Mouse (Mus musculus): Measurements from ENCODE around the gene 4833423E24Rik. TPM values are rescaled to one million over a fixed set of nuclear protein-coding genes. Genes with fewer than 3 reads are reported as not detected.

The 4833423E24Rik gene
- total and polyA plus RNA-seq, 3 experiments, result not detected

DNA sequence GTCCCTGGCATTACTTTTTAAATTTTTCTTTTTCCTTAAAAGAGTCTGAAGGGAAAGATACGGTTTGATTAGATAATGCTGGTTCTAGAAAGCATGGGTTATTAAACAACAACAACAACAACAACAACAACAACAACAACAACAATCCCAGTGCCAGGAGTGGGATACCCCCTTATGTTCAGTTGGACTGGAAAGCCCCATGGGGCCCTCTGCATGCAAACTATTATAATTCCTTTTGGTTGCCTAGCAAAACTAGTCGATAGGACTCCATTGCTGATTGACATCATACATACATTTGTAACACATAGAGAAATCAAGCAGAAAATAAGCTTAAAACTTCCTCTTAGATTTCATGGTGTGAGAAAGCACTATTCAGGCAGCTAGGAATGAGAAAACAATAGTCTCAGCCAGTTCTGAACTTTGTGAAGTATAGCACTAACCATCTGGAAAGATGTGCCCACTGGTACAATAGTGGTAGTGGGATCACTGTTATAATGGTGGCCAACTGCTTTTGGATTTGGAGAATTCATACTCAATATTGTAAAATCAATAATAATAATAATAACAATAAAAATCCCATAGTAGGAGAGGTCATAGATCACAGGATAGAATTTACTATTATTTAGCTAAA is 4.2 kb upstream of the 4833423E24Rik start:
- Histone ChIP-seq H3K27ac (ENCODE audit: insufficient read depth, low read depth) (no peak overlapping the region), H3K9me3 (replicated peaks; ENCODE audit: low read length) (no peaks in the 10 kb centered on the region), H3K27me3 (replicated peaks) (peaks cover under 1% of the 10 kb centered on the region), H3K4me3 (replicated peaks in 1 of 3; ENCODE audit: low read depth in 2 of 3, low read length in 2 of 3, poor library complexity in 1 of 3) (no peak overlapping the region), H3K9ac (ENCODE audit: insufficient read depth, low read depth) (no peak overlapping the region), H3K4me2 (ENCODE audit: insufficient read depth, low read depth, poor library complexity, severe bottlenecking) (no peak overlapping the region), H3K36me3 (replicated peaks in 1 of 2; ENCODE audit: control insufficient read depth in 1 of 2, insufficient read depth in 1 of 2, low read length in 1 of 2) (no peaks in the 10 kb centered on the region), H3K79me2 (replicated peaks; ENCODE audit: control insufficient read depth, extremely low read depth, insufficient read depth, poor library complexity, severe bottlenecking) (no peaks in the 10 kb centered on the region), H3K4me1 (ENCODE audit: control insufficient read depth in 1 of 2, insufficient read depth in 2 of 2) (no peaks in the 10 kb centered on the region)
- dilution Hi-C loops (cut with MboI; ENCODE audit: extremely low pct_ligation_motif_present, extremely low pct_unique_long_range_greater_than_20kb, low sequenced_read_pairs) (no loop called here), in situ Hi-C loops (cut with MboI; ENCODE audit: low pct_ligation_motif_present, low pct_unique_long_range_greater_than_20kb, low sequenced_read_pairs) (no loop called here)
- TF ChIP-seq JUND (conservative IDR thresholded peaks at IDR 0.05; ENCODE audit: low read depth, low read length) (no peak), MAFK (IDR thresholded peaks at IDR 0.05; ENCODE audit: insufficient replicate concordance, low read length) (no peak), IRF4 (IDR thresholded peaks at IDR 0.05; ENCODE audit: low read depth, low read length) (no peak), ZMIZ1 (IDR thresholded peaks at IDR 0.05; ENCODE audit: low read depth, low read length) (no peak), NELFE (IDR thresholded peaks at IDR 0.05; ENCODE audit: low read depth, low read length) (no peak), EP300 (IDR thresholded peaks at IDR 0.05; ENCODE audit: low read length) (no peak), MAZ (IDR thresholded peaks at IDR 0.05; ENCODE audit: low read depth, low read length) (no peak), POLR2A (IDR thresholded peaks at IDR 0.05; ENCODE audit: low read depth, low read length) (no peak), POLR2AphosphoS2 (IDR thresholded peaks at IDR 0.05; ENCODE audit: low read depth, low read length) (no peak), ZC3H11A (IDR thresholded peaks at IDR 0.05; ENCODE audit: low read depth, low read length) (no peak), TBP (conservative IDR thresholded peaks at IDR 0.05; ENCODE audit: low read depth, low read length) (no peak), USF2 (conservative IDR thresholded peaks at IDR 0.05; ENCODE audit: low read depth, low read length) (no peak), E2F4 (IDR thresholded peaks at IDR 0.05; ENCODE audit: insufficient replicate concordance, low read depth, low read length) (no peak), MXI1 (IDR thresholded peaks at IDR 0.05; ENCODE audit: low read depth, low read length) (no peak), RCOR1 (conservative IDR thresholded peaks at IDR 0.05; ENCODE audit: low read depth, low read length) (no peak), CHD2 (IDR thresholded peaks at IDR 0.05; ENCODE audit: low read length) (no peak), PAX5 (IDR thresholded peaks at IDR 0.05; ENCODE audit: low read length) (no peak)
- DNase-seq (ENCODE audit: extremely low read depth), result no peak

DNA sequence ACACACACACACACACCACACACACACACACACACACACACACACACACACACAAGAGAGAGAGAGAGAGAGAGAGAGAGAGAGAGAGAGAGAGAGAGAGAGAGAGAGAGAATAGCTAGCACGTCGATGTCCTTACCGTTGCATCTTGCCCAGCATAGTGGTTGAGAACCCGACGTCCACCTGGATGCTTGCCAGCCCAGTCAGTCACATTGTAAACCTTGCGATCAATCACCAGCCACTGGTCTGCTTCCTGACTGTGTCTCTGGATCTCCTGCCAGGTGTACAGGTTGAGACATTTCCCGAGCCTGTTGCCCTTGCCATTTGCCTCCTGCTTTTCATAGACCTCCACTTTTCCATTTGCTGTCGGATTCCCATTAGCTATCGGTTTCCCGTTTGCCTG is 532 bp downstream of the 4833423E24Rik start:
- dilution Hi-C loops (cut with MboI; ENCODE audit: extremely low pct_ligation_motif_present, extremely low pct_unique_long_range_greater_than_20kb, low sequenced_read_pairs), result no loop called here
- DNase-seq (ENCODE audit: extremely low read depth), result no peak

More for the DNA sequence above, 532 bp downstream of the 4833423E24Rik start:
- in situ Hi-C loops (cut with MboI; ENCODE audit: low pct_ligation_motif_present, low pct_unique_long_range_greater_than_20kb, low sequenced_read_pairs), result no loop called here
- TF ChIP-seq TBP (conservative IDR thresholded peaks at IDR 0.05; ENCODE audit: low read depth, low read length), result no peak
- TF ChIP-seq MEF2A (IDR thresholded peaks at IDR 0.05; ENCODE audit: borderline replicate concordance, low read depth, low read length), result no peak
- no peak for TF ChIP-seq SIN3A (IDR thresholded peaks at IDR 0.05; ENCODE audit: low read length)
- no peak for TF ChIP-seq ETS1 (conservative IDR thresholded peaks at IDR 0.05; ENCODE audit: low read depth, low read length)
- TF ChIP-seq ZNF384 (IDR thresholded peaks at IDR 0.05; ENCODE audit: low read depth, low read length), result no peak
- TF ChIP-seq POLR2AphosphoS2 (IDR thresholded peaks at IDR 0.05; ENCODE audit: low read depth, low read length), result no peak
- TF ChIP-seq CTCF (conservative IDR thresholded peaks at IDR 0.05 in 1 of 2, IDR thresholded peaks at IDR 0.05 in 1 of 2; ENCODE audit: low read depth in 2 of 2, low read length in 2 of 2), result no peak
- no peak for TF ChIP-seq USF2 (conservative IDR thresholded peaks at IDR 0.05; ENCODE audit: low read depth, low read length)
- no peak for TF ChIP-seq EP300 (IDR thresholded peaks at IDR 0.05; ENCODE audit: low read length)
- no peak for TF ChIP-seq MYC (IDR thresholded peaks at IDR 0.05; ENCODE audit: low read depth, low read length)
- TF ChIP-seq RCOR1 (conservative IDR thresholded peaks at IDR 0.05; ENCODE audit: low read depth, low read length), result no peak
- TF ChIP-seq HCFC1 (IDR thresholded peaks at IDR 0.05; ENCODE audit: low read depth, low read length), result no peak
- TF ChIP-seq KAT2A (IDR thresholded peaks at IDR 0.05; ENCODE audit: insufficient replicate concordance, low read length), result no peak
- TF ChIP-seq JUN (IDR thresholded peaks at IDR 0.05; ENCODE audit: insufficient read depth, low read depth, low read length), result no peak
- TF ChIP-seq NELFE (IDR thresholded peaks at IDR 0.05; ENCODE audit: low read depth, low read length), result no peak
- TF ChIP-seq GABPA (IDR thresholded peaks at IDR 0.05; ENCODE audit: insufficient replicate concordance, low read depth, low read length), result no peak
- no peak for TF ChIP-seq TCF12 (IDR thresholded peaks at IDR 0.05; ENCODE audit: low read depth, low read length)
- Histone ChIP-seq H3K4me2 (ENCODE audit: insufficient read depth, low read depth, poor library complexity, severe bottlenecking) (no peak overlapping the region), H3K9ac (ENCODE audit: insufficient read depth, low read depth) (no peak overlapping the region), H3K79me2 (replicated peaks; ENCODE audit: control insufficient read depth, extremely low read depth, insufficient read depth, poor library complexity, severe bottlenecking) (no peaks in the 10 kb centered on the region), H3K4me3 (replicated peaks in 1 of 3; ENCODE audit: low read depth in 2 of 3, low read length in 2 of 3, poor library complexity in 1 of 3) (no peak overlapping the region), H3K27ac (ENCODE audit: insufficient read depth, low read depth) (no peak overlapping the region), H3K4me1 (ENCODE audit: control insufficient read depth in 1 of 2, insufficient read depth in 2 of 2) (no peaks in the 10 kb centered on the region), H3K9me3 (replicated peaks; ENCODE audit: low read length) (no peaks in the 10 kb centered on the region), H3K36me3 (replicated peaks in 1 of 2; ENCODE audit: control insufficient read depth in 1 of 2, insufficient read depth in 1 of 2, low read length in 1 of 2) (no peaks in the 10 kb centered on the region), H3K27me3 (replicated peaks) (no peaks in the 10 kb centered on the region)

All from CH12.LX (cell line).